Mouse (Mus musculus) urinary bladder, postnatal 4 days (tissue): ENCODE results near the gene Ccnl2.
A peak's percentile ranks its signal among the peaks of the same experiment; 100 is the strongest.

Source experiments
- DNase-seq, 2 experiments: peaks; one replicate each; pipeline ENCODE4 v3.0.0; 2021 to 2022; ENCODE audit warnings: low spot score in 2 of 2

The Ccnl2 gene

DNA sequence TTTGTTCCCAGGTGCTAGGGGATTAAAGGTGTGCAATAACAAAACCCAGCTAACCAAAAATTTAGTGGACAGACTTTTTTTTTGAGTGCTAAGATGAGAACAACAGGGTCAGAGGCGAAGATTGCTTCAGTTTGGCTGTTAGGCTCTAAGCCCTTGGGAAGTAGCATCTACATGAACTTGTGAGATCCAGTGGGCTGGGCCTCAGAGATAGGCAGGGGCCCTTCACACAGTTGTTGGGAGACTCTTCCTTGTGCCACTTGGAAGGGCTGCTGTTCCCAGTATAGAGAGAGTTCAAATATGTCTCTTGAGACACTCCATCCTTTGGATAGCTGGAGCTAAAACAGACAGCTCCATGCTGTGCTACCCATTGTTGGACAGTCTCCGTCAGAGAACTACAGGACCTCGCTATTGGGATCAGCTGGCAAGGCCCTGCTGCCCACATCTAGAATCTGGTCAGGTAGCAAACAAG, 22.2 kb upstream of the Ccnl2 start, which contains the start of gene Ankrd65:
Ankrd65 (plus strand) TSS at position 419 of the 469 bp plus-strand sequence.
- DNase-seq, result no peak

DNA sequence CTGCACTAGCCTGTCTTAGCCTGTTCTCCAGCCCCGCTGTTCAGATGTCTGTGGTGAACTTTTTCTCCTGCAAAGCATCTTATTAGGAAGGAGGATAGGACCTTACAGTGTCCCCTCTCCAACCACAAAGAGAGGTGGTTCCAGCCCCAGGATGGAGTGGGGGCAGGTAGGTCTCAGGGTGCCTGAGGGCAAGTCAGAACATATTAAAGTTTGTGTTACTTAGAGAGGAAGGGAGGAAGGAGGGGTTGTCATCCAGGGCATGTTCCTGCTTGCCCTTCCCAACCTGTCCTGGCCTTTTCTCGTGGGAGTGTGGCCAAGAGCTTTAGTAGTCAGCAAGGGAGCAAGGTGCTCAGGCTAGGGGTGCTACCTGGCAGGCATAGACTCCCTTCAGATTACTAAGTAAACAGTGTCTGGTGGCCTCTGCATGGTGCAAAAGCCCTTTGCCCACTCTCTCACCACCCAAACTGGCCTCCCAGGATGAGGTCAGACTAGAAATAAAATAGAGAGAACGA, 21.6 kb upstream of the Ccnl2 start:
- DNase-seq, result no peak

DNA sequence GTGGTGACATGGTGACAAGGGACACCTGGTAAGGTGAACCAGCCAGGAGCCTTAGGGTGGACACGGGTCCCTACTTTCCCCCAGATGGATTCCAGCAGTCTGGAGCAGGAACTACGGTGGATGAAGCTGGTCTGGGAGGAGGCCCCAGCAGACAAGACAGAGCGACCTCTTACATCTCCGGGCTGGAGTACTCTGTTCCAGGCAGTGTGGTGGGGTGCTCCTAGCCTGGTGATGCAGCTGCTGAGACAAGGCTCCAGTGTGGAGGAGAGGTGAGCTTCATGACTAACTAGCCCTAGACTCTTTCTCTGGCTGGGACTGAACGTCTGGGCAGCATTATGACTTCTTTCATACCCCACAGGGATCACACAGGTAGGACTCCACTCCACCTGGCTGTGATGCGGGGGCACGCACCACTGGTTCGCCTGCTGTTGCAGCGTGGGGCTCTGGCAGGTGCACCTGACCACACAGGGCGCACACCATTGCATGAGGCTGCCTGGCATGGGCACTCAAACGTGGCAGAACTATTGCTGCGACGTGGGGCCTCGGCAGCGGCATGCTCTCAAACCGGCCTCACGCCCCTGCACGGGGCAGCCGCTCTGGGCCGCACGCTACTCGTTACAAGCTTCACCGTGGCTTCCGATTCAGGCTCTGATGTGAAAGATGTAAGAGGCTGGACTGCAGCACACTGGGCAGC, 20.9 kb upstream of the Ccnl2 start:
- no peak for DNase-seq

DNA sequence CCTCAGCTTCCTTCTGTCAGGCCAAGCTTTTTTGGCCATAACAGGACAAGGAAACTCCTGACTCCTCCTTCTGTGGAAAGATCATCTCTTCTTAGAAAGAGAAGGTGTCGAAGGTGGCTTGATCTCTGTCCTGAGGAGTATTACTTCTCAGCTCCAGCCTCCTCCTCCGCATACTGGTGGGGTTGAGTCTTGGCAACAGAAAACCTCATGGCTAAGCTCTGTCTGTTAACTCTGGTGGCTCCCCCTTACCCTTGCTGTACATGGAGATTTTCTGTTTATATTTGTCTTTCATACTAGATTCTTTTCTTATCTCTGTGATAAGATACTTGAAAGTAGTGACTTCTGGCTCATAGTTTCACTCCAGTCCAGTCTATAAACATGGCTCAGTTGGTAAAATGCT, 18.6 kb upstream of the Ccnl2 start:
- DNase-seq, result no peak

DNA sequence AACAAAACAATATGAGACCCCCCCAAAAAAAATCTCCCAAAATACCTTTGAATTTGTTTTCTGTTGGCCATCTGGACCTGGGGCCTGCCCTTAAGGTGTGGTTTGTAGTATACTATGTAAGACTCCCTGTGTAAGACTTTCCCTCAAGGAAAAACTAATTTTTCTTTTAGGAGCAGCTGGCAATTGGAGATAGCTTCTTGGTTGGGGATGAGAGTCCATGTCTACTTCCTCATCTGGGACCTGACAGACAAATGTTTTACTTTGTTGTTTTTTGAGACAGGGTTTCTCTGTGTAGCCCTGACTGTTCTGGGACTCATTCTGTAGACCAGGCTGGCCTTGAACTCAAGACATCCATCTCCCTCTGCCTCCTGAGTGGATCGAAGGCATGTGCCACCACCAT, 10.2 kb upstream of the Ccnl2 start:
- DNase-seq, result no peak

DNA sequence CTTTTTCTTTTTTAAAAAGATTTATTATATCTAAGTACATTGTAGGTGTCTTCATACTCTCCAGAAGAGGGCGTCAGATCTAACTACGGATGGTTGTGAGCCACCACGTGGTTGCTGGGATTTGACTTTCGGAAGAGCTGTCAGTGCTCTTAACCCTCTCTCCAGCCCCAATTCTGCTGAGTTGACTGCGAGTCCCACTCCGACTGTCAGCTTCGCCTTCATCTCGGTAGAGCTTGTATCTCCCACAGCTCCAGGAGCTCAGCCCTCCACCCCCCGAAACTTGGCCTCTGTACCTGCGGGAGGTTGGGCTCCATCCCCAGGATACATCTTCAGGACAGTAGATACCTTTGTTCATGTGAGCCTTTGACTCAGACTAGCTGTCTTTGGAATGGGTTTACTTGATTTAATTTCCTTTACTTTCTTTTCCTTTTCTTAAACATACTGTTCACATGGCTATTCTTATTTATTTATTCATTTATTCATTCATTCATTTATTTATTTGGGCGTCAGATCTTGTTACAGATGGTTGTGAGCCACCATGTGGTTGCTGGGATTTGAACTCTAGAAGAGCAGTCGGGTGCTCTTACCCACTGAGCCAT, 9.4 kb upstream of the Ccnl2 start, which contains the start of gene Mrpl20:
Mrpl20 (plus strand) TSS at position 138 of the 599 bp plus-strand sequence.
- no peak for DNase-seq

DNA sequence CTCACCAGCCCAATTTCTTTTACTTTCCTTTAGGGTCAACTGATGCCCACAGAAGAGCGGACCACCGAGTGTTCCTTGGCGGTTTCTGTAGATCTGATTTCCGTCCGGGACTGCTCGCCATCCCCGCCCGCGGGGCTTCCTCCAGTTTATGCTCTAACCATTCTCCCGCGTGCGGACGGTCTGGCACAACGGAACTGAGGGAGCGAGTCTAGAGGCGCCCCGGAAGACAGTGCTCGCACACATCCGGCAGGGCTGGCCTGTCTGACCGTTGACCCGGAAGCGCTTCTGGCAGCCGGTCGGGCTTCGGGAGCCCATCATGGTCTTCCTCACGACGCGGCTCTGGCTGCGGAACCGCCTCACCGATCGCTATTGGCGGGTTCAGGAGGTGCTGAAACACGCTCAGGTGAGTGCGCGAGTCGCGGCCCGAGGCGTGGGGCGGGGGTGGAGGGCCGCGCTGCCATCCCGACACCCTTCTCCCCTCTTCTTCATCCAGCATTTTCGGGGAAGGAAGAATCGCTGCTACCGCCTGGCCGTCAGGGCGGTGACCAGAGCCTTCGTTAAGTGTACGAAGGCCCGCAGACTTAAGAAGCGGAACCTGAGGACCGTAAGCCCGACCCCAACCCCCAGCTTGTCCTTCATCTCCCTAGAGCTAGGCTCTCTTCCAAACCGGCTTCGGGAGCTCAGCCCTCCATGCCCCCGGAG, 8.8 kb upstream of the Ccnl2 start:
- peak; percentile 94 to 98 for DNase-seq

DNA sequence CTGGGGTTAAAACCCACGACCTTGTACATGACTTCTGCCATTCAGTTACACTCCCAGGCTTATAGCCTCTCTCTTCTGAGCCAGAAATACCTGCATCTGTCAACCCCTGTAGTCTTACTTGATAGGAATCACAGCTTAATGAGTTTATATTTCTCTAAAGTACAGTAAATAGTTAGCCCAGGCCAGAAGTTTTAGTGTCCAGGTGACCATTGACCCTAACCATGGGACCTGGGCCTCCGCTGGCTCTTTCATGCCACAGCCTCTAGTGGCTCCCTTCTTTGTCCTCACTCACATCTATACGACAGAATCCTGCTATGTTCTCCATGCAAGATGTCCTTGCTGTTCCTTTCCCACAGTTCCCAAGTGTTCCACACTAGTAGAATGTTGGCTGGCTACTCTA, 4.4 kb upstream of the Ccnl2 start:
- DNase-seq, result no peak

DNA sequence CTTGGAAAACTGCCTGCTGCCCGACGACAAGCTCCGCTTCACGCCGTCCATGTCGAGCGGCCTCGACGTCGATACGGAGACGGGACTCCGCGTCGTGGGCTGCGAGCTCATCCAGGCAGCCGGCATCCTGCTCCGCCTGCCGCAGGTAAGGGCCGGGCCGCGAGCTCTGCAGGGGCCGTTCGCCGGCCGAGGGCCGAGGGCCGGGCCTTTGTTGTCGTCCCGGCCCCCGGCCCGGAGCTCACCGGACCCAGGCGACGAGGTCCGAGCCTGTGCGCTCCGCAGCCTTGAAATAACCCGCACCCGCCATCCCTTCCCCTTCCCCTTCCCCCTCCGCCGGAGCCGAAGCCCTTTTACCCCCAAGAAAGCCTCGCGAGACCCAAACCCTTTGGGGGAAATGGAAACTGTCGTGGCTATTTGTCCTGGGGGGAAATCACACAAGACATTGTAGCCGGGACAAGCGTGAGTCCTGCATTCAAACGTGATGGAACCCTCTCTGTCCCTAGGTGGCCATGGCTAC, 434 bp downstream of the Ccnl2 start:
- DNase-seq, result no peak

DNA sequence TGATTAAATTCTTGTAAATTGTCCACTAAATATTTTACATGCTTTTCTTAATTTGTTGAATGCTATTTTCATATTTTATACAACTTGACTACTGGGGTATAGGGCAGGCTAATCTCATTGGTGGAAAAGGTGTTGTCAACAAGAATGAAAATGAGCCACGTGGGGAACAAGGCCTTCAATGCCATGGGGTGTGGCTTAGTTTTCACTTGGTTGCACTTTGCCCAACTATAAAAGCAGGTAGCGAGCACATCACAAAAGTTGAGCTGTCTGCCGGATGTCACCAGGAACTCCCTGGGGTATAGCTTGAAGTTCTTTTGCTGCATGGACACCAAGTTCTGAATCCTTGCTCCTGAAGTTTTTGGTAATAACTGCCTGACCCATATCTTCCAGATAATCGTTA, 5.2 kb downstream of the Ccnl2 start:
- DNase-seq, result no peak

DNA sequence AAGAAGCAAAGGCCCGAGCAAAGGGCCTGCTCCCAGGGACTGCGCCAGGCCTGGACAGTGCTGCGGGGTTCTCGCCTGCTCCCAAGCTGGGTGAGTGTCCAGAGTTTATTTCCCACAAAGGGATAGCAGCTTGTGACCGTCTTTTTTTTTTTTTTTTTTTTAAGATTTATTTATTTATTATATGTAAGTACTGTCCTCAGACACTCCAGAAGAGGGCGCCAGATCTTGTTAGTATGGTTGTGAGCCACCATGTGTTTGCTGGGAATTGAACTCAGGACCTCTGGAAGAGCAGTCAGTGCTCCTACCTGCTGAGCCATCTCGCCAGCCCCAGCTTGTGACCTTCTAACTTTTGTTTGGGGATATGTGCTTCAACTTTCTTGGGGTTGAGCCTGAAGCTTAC, 8.7 kb downstream of the Ccnl2 start:
- no peak for DNase-seq

DNA sequence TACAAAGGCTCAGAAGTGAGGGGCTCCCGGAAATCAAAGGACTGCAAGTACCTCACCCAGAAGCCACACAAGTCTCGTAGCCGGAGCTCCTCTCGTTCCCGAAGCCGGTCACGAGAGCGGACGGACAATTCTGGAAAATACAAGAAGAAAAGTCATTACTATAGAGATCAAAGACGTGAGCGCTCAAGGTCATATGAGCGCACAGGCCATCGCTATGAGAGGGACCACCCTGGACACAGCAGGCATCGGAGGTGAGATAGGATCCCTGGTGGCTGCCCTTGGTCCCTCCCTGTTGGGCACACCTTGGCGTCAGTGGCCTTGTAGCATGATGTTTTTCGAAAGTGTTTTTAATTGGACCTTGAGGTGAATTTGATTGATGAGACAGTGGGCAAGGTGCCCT, 11.2 kb downstream of the Ccnl2 start:
- no peak for DNase-seq

DNA sequence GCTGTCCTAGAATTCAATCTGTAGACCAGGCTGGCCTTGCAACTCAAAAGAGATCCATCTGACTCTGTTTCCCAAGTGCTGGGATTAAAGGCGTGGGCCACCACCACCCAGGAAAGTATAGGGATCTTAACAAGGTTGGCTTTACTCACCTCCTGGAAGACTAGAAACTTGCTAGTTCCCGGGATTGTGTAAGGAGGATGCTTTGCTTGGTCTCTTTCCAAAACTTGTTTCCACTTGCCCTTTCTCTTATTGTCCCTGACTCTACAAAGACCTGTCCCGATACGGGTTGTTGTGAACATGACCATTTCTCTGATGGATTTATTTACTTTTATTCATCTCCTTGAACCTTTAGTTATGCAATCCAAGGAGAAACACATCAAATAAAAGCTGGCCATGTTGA, 17.6 kb downstream of the Ccnl2 start:
- no peak for DNase-seq

DNA sequence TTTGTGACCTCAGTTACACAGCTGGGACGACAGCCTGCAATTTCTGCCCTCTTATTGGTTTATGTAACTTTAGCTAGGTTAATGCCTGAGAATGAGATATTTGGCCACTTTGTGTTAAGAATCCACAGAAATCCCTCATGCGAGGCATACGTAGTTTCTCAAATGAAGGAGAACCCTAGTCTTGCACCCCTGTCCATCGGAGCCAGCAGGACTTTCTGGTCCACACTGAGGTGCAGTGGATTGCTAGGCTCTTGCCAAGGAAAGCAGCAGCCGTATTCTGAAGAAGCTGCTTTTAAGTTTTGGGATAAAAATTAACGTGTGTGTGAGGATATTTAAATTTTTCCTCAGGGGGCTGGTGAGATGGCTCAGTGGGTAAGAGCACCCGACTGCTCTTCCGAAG, 18.3 kb downstream of the Ccnl2 start:
- no peak for DNase-seq

DNA sequence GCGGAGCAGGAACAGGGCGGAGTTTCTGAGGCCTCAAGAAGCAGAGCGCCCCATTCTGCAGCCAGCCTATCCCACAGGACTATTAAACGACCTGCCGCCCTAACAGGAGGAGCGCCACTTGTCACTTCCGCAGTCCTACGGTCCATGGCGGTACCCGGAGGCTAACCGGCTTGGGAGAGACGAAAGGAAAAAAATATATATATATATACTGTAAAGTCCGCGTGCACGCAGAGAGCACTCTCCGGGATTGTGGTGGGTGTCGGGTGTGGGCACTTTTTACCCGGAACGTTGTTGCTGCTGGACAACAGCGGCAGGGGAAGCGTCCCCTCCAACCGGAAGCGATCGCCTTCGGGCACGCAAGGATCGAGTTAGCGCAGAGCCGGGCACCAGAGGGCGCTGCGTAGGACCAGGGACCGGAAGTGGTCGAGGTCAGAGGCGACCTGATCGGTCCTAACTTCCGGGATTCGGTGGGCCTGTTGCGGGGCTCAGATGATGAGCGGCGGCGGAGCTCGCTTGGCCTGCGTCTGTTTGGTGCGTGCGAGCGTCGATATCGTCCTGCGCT, 19.0 kb downstream of the Ccnl2 start, which contains the start of gene Aurkaip1:
Aurkaip1 (plus strand) TSS at position 68 of the 562 bp plus-strand sequence.
- peak; percentile 94 to 97 for DNase-seq

DNA sequence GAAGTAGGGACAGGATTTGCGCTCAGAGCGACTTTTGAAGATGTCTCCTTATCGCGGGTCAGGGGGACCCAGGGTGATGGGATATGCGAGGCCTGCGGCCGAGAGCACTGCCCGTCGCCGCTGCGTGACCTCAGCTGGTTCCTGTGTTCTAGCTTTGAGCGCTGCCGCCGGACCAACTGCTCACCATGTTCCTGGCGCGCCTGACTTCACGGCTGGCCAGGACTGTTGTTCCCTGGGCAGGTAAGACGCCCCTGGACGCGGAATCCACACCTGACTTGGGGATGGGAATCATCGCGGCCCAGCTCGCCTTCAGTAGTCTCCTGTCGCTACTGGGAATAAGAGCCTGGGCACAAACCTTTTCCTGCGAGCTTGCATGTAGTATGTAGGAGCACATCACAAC, 19.5 kb downstream of the Ccnl2 start:
- DNase-seq, result no peak

DNA sequence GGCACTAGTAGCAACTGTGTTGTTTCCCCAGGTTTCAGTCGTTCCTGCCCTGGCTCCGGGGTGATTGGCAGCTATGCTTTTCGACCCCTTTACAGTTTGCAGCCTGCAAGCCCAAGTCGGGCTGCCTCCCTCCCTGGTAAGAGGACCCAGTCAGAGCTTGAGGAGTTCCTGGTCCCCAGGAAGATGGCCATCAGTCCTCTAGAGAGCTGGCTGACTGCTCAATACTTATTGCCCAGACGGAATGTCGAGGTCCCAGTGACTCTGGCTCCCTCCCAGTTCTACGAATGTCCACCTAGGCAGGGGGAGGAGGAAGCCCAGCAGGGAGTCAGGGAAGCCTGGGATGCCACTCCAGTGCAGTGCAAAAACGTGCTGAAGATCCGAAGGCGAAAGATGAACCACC, 20.0 kb downstream of the Ccnl2 start:
- DNase-seq, result no peak

DNA sequence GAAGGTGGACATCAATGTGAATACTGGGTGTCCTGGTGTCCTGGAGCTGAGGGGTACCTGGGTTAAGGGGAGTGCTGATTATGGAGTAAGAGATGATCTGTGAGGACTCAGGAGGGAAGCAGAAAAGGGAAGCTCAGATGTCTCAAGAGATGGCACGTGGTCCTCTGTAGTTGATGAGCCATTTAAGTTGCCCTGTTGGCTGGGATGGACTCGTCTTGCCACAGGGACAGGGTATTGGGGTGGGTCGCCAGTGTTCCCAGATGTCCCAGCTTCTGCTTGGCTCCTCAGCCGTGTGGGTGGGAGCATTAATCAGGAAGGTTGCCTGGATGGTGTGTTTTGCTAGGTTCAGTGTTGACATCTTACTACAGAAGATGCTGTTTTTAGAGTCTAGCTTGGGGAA, 20.9 kb downstream of the Ccnl2 start:
- DNase-seq, result no peak

DNA sequence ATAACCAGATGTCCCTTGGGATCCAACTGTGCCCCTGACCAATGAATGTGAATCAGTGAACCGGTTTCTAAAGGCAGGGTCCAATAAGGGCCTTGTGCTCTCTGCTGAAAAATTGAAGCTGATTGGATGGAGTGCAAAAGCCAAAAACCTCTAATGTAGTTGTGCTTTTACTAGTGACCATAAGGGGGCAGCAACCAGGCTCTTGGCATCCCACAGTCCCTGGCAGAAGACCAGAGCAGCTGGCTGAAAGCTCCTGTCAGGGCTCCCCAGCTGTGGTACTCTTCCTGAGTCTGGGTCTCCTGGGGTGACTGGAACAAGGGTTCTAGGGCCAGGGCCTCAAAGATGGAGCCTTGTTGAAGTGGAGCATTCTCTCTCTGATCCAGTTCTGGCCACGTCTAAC, 21.5 kb downstream of the Ccnl2 start:
- DNase-seq, result peak; percentile 81 to 84

DNA sequence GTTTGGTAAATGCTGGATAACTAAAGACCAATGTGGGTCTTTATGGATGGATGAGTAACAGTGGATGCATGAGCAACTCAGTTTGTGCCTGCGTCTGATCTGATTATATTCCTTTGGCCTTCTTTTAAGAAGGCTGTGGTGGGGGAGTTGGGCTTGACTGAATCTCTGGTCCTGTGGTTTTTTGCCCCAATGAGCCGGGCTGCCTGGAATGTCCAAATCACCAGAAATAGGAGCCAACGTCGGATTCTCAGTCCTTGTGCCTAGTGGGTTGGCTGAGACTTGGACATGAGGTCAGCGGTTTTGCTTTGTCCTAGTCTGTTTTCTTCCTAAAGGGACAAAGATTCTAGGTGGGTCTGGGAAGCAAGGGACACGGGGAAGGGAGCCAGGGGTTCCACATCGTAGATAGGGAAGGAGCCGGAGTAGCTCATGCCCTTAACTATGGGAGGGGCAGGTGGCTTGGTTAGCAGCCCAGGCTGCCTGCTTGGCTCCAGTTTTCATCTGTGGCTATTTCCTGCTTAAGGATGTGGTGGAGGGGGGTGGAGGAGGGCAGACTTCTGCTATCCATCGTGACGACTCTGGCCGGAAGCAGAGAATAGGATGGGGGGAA, 25.2 kb downstream of the Ccnl2 start:
- DNase-seq, result peak in 1 of 2 experiments; percentile 24
